Mouse (Mus musculus) hindbrain, embryonic 12.5 days (tissue): ENCODE data around the gene Ptrhd1. TPM values are rescaled to one million over a fixed set of nuclear protein-coding genes. Genes with fewer than 3 reads are reported as not detected.
"Not testable (repeated sequence)": the region's sequence is repeated elsewhere in the genome, so short reads cannot be mapped to it uniquely, and the experiment has no call there.

Experiments
- ATAC-seq: fragments of 200-750 bp; cut with Nextera tagmentation; 2 replicates; pipeline ENCODE4 v1.8.0; 2017; ENCODE audit warnings: moderate TSS enrichment; ENCODE audit not compliant: low FRiP score
- H3K27ac ChIP-seq: fragments of 300-500 bp; sonication (generic); 2 replicates; pipeline ENCODE4 v1.5.1; 2016; ENCODE audit warnings: mild to moderate bottlenecking
- H3K27me3 ChIP-seq: fragments of 300-500 bp; sonication (generic); 2 replicates; pipeline ENCODE4 v1.6.1; 2016; ENCODE audit warnings: mild to moderate bottlenecking
- H3K36me3 ChIP-seq: fragments of 300-500 bp; sonication (generic); 2 replicates; pipeline ENCODE4 v1.6.1; 2016; ENCODE audit warnings: mild to moderate bottlenecking
- H3K4me1 ChIP-seq: fragments of 300-500 bp; sonication (generic); 2 replicates; pipeline ENCODE4 v1.6.1; 2016
- H3K4me2 ChIP-seq: fragments of 300-500 bp; sonication (generic); replicated peaks from 2 replicates; pipeline ENCODE4 v1.6.1; 2016; ENCODE audit warnings: mild to moderate bottlenecking
- H3K4me3 ChIP-seq: fragments of 300-500 bp; sonication (generic); 2 replicates; pipeline ENCODE4 v1.5.1; 2016; ENCODE audit warnings: mild to moderate bottlenecking
- H3K9ac ChIP-seq: fragments of 300-500 bp; sonication (generic); 2 replicates; pipeline ENCODE4 v1.6.1; 2016; ENCODE audit warnings: mild to moderate bottlenecking, moderate library complexity
- H3K9me3 ChIP-seq: fragments of 300-500 bp; sonication (generic); replicated peaks from 2 replicates; pipeline ENCODE4 v1.6.1; 2016; ENCODE audit warnings: mild to moderate bottlenecking
- WGBS: fragments of 180-500 bp; shearing (Covaris S2); methylation state at CpG from one replicate; pipeline ENCODE4 v1.1.7; 2016; 5-methylcytosine and 5-hydroxymethylcytosine counted together
- polyA plus RNA-seq: library from polyadenylated mRNA; unstranded; fragments of >200 nt; fragmentation: Nextera tagmentation; extraction: Ambion mirVana; gene quantifications from 2 replicates; pipeline ENCODE4 v1.2.1, GENCODE M21; 2016

The Ptrhd1 gene
- polyA plus RNA-seq, 1 experiment from 2014 or later, result 4.7 TPM

DNA sequence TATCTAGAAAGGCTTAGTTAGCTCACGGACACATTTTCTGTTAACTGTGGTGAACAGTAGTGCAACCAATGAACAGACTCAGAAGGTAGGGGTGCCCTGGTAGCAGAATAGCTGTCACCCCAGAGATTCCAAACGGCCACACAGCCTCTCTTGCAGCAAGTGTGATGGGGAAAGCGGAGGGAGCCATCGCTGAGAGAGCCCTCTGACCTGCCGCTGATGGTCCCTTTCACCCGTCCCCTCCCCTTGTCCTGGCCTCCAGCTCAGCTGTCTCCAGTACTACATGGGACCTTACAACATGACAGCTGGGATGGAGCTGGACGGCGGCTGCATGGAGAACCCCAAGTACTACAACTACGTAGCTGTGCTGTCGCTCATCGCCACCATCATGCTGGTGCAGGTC is 27.7 kb upstream of the Ptrhd1 start:
- no peak overlapping the region for H3K27ac ChIP-seq
- 0 out of 2 replicates have a peak, but pooled peaks cover 1% of the 10 kb centered on the region for H3K4me1 ChIP-seq
- ATAC-seq, result no peak
- H3K27me3 ChIP-seq, result no peaks in the 10 kb centered on the region
- H3K36me3 ChIP-seq, result peaks cover 22% of the 10 kb centered on the region
- 97% methylated on average over 11 of the region's 11 CpGs for WGBS
- no peak overlapping the region for H3K9ac ChIP-seq
- H3K4me3 ChIP-seq, result no peak overlapping the region
- no peak overlapping the region for H3K4me2 ChIP-seq
- no peaks in the 10 kb centered on the region for H3K9me3 ChIP-seq

DNA sequence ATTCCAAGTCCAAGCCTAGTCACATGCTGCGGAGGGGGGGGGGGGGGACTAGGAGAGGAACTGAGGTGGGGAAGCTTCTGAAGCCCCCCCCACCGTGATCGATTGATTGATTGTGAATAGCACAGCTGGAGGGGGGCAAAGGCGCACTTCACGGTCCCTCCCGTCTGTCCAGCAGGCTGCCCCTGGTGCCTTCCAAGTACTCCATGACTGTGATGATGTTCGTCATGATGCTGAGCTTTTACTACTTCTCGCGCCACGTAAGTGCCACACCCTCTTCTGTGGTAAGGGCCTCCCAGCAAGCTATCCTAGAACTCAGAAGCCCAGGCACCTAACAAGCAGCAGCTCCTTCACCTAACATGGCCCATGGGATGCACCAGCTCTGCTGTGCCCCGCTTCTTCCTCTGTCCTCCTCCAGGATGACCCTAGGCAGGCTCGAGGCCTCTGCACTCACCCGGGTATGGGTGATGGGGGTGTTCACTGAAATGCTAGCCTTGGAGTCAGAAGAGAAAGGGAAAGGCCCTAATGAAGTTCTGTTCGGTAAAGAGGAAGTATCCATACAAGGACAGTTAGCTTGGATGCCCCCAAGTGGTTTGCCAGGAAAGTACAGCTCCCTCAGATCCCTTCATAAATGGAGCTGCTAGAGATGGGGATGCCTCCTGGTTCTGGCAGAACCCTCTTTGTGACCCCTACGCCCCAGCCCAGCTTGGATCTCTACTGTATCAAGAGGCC is 25.3 kb upstream of the Ptrhd1 start:
- H3K4me2 ChIP-seq, result no peak overlapping the region
- no peak overlapping the region for H3K9ac ChIP-seq
- no peaks in the 10 kb centered on the region for H3K4me1 ChIP-seq
- no peak overlapping the region for H3K27ac ChIP-seq
- peaks cover 44% of the 10 kb centered on the region for H3K36me3 ChIP-seq
- ATAC-seq, result 0 out of 2 replicates have a peak, but pooled peaks have one; percentile 26
- H3K9me3 ChIP-seq, result no peaks in the 10 kb centered on the region
- H3K4me3 ChIP-seq, result no peak overlapping the region
- WGBS, result 80% methylated on average over 15 of the region's 15 CpGs
- H3K27me3 ChIP-seq, result no peaks in the 10 kb centered on the region

DNA sequence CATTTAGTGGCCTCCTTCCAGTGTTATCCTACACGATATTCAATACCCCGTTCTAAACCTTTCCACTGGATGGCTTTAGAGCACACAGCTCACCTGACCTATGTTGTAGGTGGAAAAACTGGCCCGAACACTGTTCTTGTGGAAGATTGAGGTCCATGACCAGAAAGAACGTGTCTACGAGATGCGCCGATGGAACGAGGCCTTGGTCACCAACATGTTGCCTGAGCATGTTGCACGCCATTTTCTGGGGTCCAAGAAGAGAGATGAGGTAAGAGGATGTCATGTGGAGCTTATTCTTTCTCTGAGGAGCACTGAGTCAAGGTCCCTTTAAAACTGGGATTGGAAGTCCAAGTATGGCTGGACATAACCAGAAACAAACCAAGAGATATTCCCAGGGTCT is 24.6 kb upstream of the Ptrhd1 start:
- Histone ChIP-seq H3K9ac (no peak overlapping the region), H3K27ac (no peak overlapping the region), H3K4me3 (no peak overlapping the region), H3K27me3 (no peaks in the 10 kb centered on the region), H3K4me1 (no peaks in the 10 kb centered on the region), H3K36me3 (peaks cover 50% of the 10 kb centered on the region), H3K9me3 (no peaks in the 10 kb centered on the region), H3K4me2 (no peak overlapping the region)
- 96% methylated on average over 9 of the region's 9 CpGs for WGBS
- no peak for ATAC-seq

DNA sequence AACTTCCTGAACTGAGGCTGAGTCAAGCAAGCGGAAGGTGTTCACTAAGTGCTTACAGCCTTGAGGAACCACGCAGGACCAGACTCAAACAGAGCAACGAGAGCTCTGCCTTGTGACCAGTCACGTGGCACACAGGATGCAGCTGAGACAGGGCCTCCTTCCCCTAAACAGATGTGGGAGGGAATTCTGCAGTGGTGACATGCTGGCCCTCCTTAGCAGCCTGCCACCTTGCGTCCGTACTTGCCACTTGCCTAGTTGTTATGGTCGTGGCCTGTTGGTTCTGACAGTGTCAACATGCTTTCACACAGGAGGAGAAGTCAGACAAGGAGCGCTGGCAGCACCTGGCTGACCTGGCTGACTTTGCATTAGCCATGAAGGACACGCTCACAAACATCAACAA is 22.7 kb upstream of the Ptrhd1 start:
- H3K9ac ChIP-seq, result no peak overlapping the region
- no peak overlapping the region for H3K4me3 ChIP-seq
- no peaks in the 10 kb centered on the region for H3K27me3 ChIP-seq
- H3K9me3 ChIP-seq, result no peaks in the 10 kb centered on the region
- no peak overlapping the region for H3K27ac ChIP-seq
- H3K4me2 ChIP-seq, result no peak overlapping the region
- ATAC-seq, result no peak
- WGBS, result 89% methylated on average over 9 of the region's 9 CpGs
- no peaks in the 10 kb centered on the region for H3K4me1 ChIP-seq
- H3K36me3 ChIP-seq, result peaks cover 68% of the 10 kb centered on the region

DNA sequence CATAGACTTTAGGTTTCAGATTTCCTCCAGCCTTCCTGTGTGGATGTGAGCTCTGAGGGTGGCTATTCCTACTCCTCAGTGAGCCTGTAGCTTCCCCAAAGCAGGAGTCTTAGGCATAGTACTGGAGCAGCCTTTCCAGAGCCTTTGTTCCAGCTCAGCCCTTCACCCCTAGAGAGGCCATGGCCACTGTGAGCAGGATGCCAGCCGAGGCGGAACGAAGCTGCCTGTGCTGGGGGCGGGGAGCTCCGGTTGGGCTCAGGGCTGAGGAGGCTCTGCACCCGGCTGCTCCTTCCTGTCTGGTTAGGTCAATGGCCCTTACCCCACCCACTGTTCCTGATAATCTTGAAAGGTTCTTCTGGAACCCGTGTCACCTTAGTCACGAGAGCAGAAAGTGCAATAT is 20.9 kb upstream of the Ptrhd1 start:
- no peak for ATAC-seq
- Histone ChIP-seq H3K9ac (no peak overlapping the region), H3K27me3 (no peaks in the 10 kb centered on the region), H3K4me3 (no peak overlapping the region), H3K4me2 (no peak overlapping the region), H3K4me1 (no peaks in the 10 kb centered on the region), H3K27ac (peak overlapping the region; percentile 64; the same call in 1 of the 2 replicates), H3K9me3 (no peaks in the 10 kb centered on the region), H3K36me3 (peaks cover 78% of the 10 kb centered on the region)
- 59% methylated on average over 8 of the region's 8 CpGs for WGBS

DNA sequence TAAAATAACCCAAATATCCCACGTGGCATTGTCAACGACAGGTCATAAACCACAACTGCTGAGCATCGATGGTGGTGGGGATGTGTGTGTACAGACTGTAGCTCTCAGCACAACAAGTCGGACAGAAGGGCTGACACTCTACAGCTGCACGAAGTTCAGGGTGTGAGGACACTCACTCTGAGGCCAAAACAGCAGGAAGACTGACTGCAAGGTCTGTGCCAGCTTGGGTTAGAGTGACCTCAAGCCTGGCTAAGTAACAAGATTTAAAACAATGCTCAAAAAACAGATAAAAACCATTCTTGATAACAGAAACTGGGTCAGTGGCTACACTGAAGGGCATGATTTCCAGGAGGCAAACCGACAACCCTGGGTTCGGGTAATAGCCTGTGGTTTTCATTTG is 3.7 kb upstream of the Ptrhd1 start:
- H3K36me3 ChIP-seq, result peaks cover 35% of the 10 kb centered on the region
- H3K4me3 ChIP-seq, result no peak overlapping the region
- ATAC-seq, result no peak
- H3K27me3 ChIP-seq, result no peaks in the 10 kb centered on the region
- no peak overlapping the region for H3K27ac ChIP-seq
- H3K9me3 ChIP-seq, result no peaks in the 10 kb centered on the region
- 95% methylated on average over 7 of the region's 7 CpGs for WGBS
- peaks cover 11% of the 10 kb centered on the region for H3K4me1 ChIP-seq
- H3K4me2 ChIP-seq, result no peak overlapping the region
- no peak overlapping the region for H3K9ac ChIP-seq

DNA sequence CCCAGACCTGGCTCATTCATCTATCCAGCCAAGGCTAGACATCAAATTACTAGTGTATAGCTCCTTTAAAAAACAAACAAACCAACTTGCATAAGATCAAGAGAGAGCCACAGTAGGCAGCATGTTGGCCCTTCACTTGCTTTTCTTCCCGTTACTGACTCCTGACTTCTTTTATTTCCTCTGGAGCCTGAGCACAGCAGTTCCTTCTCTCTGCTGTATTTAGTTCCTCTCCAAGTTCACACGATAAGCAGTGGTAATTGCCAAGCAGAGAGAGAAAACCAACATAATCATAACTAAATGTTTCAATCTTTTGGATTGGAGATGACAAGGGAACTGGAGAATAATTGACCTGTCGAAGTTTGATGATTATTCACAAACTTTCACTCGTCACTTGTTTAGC is 1.1 kb upstream of the Ptrhd1 start:
- Histone ChIP-seq H3K9me3 (no peaks in the 10 kb centered on the region), H3K9ac (no peak overlapping the region), H3K27ac (no peak overlapping the region), H3K36me3 (peaks cover 10% of the 10 kb centered on the region), H3K4me2 (peak overlapping the region; percentile 67), H3K4me1 (peaks cover 11% of the 10 kb centered on the region), H3K27me3 (no peaks in the 10 kb centered on the region), H3K4me3 (peak overlapping the region; percentile 71; the same call in 1 of the 2 replicates)
- WGBS, result 63% methylated on average over 4 of the region's 4 CpGs
- ATAC-seq, result no peak

DNA sequence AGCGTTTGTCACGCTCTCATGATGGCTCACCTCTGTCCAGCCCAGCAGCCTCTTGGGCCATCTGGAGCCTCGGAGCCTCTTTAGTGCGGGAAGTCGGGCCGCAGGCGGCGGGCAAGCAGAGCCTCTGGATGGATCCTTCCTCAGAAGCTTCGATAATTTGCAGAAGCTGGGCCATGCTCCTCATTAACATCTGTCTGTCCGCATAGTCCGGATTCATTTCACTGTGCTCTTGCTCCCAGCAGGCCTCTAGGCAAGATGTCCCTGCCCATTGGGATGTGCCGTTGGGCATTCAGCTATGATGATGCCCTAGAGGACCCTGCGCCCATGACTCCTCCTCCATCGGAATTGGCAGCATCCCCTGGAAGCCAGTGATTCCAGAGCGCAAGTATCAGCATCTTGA is 3.7 kb downstream of the Ptrhd1 start:
- H3K4me1 ChIP-seq, result peaks cover 9% of the 10 kb centered on the region
- 0 out of 2 replicates have a peak, but pooled peaks cover 8% of the 10 kb centered on the region for H3K36me3 ChIP-seq
- no peaks in the 10 kb centered on the region for H3K9me3 ChIP-seq
- H3K4me3 ChIP-seq, result no peak overlapping the region
- H3K9ac ChIP-seq, result no peak overlapping the region
- no peak overlapping the region for H3K27ac ChIP-seq
- 95% methylated on average over 15 of the region's 15 CpGs for WGBS
- no peak for ATAC-seq
- H3K27me3 ChIP-seq, result no peaks in the 10 kb centered on the region
- H3K4me2 ChIP-seq, result no peak overlapping the region

DNA sequence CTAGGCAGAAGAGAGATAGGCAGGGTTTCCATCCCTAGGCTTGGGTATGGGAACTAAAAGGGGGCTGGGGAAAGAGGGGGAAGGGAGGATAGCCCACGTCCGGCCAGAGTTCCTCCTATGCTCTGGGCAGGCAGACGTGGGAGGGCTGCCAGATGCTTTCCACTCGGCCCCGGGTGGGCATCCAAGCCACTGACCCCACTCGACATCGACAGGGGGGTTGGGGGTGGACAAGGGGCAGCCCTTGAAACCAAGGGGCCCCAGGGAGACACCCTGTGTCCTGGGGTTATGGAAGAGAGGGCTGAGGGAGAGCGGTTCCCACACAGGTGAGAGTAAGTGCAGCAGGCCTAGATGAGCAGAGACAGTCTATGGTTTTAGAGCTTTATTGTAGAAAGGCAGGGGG is 6.5 kb downstream of the Ptrhd1 start:
- H3K4me1 ChIP-seq, H3K9me3 ChIP-seq, H3K4me3 ChIP-seq, ATAC-seq, H3K27ac ChIP-seq, H3K27me3 ChIP-seq, H3K4me2 ChIP-seq, H3K9ac ChIP-seq, H3K36me3 ChIP-seq: not testable (repeated sequence)
- WGBS, result 84% methylated on average over 8 of the region's 8 CpGs

DNA sequence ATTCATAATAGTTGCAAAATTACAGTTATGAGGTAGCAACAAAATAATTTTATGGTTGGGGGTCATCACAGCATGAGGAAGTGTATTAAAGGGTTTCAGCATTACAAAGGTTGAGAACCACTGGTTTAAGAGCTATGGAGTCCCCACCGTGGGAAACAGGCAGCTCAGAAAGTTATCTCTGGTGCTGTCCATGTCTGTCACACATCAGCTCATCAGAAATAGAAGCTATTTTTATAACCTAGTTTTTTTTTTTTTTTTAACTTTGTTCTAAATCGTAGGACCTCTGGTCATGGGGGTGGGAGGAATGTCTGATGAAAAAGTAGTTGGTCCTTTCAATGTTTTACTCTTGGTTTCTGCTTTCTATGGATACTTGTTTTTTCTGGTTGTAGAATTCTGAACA is 10.0 kb downstream of the Ptrhd1 start:
- peaks cover 8% of the 10 kb centered on the region for H3K36me3 ChIP-seq
- ATAC-seq, result no peak
- 86% methylated on average over 2 of the region's 2 CpGs for WGBS
- no peaks in the 10 kb centered on the region for H3K4me1 ChIP-seq
- H3K9me3 ChIP-seq, result no peaks in the 10 kb centered on the region
- no peak overlapping the region for H3K9ac ChIP-seq
- H3K4me2 ChIP-seq, result no peak overlapping the region
- no peak overlapping the region for H3K27ac ChIP-seq
- H3K27me3 ChIP-seq, result no peaks in the 10 kb centered on the region
- no peak overlapping the region for H3K4me3 ChIP-seq

DNA sequence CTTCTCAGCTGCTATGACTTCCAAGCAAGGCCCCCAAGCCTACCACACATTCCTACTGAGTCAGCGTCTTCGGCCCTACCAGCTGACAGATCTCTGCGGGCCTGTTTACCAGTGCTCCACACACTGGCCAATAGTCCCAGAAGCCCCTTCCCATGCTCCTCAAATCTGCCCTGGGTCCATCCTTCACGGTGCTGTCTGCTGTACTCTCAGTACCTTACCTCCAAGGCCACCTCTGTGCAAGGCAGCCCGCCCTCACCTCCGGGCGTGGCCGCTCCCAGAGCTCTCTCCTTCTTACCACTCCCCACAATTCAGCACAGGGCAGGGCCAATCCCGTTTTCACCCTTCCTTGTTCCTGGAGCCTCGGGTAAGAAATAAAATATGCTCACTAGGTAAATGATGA is 11.9 kb downstream of the Ptrhd1 start:
- H3K4me2 ChIP-seq, result no peak overlapping the region
- 84% methylated on average over 10 of the region's 10 CpGs for WGBS
- H3K4me1 ChIP-seq, result no peaks in the 10 kb centered on the region
- no peak overlapping the region for H3K9ac ChIP-seq
- H3K9me3 ChIP-seq, result no peaks in the 10 kb centered on the region
- H3K27me3 ChIP-seq, result no peaks in the 10 kb centered on the region
- ATAC-seq, result no peak
- no peak overlapping the region for H3K27ac ChIP-seq
- H3K4me3 ChIP-seq, result no peak overlapping the region
- H3K36me3 ChIP-seq, result peaks cover 8% of the 10 kb centered on the region

DNA sequence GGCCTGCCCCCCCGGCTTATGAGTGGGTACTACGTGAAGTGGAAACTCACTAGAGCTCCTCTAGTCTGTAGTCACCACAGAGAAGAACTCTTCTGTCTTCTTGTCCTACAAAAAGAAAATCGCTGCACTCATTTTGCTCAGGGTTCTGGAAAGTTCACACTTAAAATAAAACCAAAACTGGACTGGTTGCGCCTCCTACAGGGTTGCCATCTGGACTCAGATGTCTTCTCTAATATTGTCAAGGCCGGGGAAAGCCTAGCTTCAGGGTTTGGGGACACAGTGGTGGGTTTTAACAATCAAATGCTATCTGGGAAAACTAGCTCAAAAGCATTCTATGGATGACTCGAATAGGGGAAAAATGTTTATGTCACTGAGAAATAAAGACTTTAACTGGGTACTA is 16.0 kb downstream of the Ptrhd1 start:
- no peaks in the 10 kb centered on the region for H3K9me3 ChIP-seq
- H3K36me3 ChIP-seq, result peaks cover 24% of the 10 kb centered on the region
- 90% methylated on average over 6 of the region's 6 CpGs for WGBS
- ATAC-seq, result no peak
- H3K4me3 ChIP-seq, result no peak overlapping the region
- H3K27ac ChIP-seq, result no peak overlapping the region
- H3K9ac ChIP-seq, result no peak overlapping the region
- H3K4me2 ChIP-seq, result no peak overlapping the region
- H3K4me1 ChIP-seq, result no peaks in the 10 kb centered on the region
- H3K27me3 ChIP-seq, result no peaks in the 10 kb centered on the region
